Mouse (Mus musculus) urinary bladder, postnatal 25 days (tissue): ENCODE measurements around the gene Atg2a.

Experiments used
- DNase-seq: peaks from one replicate; pipeline ENCODE4 v3.0.0; 2022; ENCODE audit warnings: low spot score

Atg2a gene

DNA sequence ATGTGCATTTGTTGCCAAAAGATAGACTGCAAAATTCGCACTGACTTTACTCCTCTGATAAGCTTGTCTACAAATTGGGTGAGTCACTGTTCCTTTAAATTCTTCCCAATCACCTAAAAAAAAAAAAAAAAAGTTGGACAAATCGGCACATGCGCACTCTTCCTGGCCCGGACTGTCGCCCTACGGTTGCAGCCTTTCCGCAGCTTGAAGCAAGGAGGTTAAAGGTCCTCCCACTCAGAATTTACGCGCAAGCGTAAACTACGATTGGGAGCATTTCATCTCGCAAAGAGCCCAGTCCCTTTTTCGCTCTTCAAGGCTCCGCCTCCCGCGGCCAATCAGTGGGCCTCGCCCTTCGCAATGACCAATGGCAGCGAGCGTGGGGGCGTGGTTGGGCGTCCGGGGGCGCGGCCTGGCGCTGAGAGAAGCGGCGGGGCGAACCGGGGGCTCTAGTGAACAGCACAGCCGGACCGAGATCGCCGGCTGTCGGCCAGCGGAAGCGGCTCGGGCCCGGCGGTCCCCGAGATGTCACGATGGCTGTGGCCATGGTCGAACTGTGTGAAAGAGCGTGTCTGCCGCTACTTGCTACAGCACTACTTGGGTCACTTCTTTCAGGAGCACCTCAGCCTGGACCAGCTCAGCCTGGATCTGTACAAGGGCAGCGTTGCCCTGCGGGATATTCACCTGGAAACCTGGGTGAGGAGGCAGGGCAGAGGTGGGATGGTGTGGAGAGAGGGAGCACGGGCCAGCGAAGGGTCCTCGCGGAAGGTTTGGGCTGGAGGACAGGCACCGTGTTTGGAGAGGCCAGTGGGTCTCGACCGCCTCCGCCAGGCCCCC is at the start of gene Atg2a:
Atg2a (plus strand) TSS at position 395 of the 834 bp plus-strand sequence.
- peak; percentile 97 for DNase-seq

- no peak for DNase-seq
These were observed 37.2 kb upstream of the Atg2a start for GRCm38 (mm10) chr19:6204265-6204664.

GRCm38 (mm10) chr19:6206716-6207115 is 34.8 kb upstream of the Atg2a start:
- DNase-seq = no peak

DNA sequence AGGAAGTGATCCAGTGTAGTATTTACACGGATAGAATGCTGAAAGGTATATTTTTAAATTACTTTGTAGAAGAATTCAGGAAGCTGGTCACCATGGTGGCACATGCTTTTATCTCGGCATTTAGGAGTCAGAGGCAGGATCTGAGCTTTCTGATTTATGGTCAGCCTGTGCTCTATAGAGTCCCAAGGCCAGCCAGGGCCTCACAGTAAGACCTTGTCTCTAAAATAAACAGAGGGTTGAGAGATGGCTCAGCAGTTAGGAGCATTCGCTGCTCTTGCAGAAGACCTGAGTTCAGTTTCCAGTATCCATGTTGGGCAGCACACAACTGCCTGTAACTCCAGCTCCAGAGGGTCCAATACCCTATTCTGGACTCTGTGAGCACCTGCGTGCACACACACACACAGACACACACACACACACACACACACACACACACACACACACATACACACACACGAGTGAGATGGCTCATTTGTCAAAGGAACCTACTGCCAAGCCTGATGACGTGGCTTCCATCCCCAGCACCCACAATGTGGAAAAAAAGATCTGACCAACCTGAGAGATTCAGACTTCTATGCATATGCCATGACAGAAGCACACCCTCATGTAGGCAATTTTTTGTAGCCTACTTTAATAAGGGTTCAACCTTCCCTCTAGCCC is 25.3 kb upstream of the Atg2a start:
- DNase-seq = no peak

- DNase-seq = no peak
These were observed 22.9 kb upstream of the Atg2a start for GRCm38 (mm10) chr19:6218606-6219005.

- DNase-seq = no peak
These were observed 15.3 kb upstream of the Atg2a start, which contains the start of gene Gpha2 for GRCm38 (mm10) chr19:6226135-6226534. Gene Gpha2 (plus strand): TSS chr19:6226380.

DNA sequence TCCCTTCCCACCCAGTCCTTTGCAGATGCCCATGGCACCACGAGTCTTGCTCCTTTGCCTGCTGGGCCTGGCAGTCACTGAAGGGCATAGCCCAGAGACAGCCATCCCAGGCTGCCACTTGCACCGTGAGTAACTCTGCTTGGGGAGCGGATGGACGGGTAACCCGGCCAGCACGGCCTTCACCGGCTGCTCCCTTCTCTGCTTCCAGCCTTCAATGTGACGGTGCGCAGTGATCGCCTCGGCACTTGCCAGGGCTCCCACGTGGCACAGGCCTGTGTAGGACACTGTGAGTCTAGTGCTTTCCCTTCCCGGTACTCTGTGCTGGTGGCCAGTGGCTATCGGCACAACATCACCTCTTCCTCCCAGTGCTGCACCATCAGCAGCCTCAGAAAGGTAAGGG is 14.7 kb upstream of the Atg2a start:
- no peak for DNase-seq

DNA sequence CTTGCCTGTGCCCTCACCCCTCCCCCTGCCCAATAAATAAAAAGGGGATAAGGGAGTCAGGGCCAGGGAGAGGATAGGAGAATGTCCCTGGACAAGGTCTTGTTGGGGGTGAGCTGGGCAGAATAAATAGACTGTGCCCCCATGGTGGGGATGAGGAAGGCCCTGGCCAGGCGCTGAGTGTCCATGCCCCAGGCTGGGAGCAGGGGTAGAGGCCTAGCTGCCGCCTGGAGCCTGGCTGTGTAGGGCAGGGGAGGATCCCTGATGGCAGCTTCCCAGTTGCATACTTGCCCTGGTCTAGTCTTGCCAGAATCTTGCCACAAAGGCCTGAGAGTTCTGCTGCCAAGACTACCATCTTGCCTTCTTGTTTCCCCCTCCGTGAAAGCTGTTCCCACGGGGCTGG is 13.6 kb upstream of the Atg2a start:
- no peak for DNase-seq

DNA sequence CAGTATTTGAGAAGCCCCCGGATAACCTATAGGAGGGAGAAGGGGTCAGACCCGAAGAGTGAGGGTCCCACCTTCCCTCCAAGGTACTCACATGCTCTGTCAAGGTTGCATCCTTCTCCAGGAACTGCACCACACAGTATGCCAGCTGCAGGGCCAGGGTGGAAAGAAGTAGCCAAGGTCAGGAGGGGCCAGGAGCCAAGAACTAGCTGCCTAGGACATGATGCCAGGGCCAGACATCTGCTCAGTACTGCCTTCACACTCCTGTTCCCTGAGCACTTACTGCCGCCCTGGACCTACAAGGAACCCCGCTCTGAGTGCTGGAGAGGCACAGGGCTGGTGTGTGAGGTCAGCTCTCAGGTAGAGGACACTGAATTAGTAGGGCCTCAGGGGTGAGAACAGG is 11.1 kb upstream of the Atg2a start:
- DNase-seq = no peak

- DNase-seq = no peak
These were observed 10.4 kb upstream of the Atg2a start for GRCm38 (mm10) chr19:6231036-6231435.

DNA sequence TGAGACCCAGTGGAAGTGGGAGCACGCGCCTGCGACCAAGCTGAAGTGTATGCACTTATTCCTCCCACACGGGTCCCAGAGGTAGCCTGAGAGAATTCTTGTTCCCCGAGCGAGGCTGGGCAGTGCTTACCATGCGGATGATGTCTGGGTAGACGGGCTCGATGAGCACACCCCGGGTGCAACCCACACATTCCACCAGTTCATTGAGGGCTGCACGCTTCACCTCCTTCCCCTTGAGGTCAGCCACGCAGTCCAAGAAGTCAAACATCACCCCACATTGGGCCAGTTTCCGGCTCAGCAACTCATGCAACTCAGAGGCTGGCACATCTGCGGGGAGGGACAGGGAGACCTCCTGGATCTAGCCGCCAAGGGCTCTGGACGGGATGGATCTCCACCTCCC is 7.8 kb upstream of the Atg2a start:
- DNase-seq = no peak

DNA sequence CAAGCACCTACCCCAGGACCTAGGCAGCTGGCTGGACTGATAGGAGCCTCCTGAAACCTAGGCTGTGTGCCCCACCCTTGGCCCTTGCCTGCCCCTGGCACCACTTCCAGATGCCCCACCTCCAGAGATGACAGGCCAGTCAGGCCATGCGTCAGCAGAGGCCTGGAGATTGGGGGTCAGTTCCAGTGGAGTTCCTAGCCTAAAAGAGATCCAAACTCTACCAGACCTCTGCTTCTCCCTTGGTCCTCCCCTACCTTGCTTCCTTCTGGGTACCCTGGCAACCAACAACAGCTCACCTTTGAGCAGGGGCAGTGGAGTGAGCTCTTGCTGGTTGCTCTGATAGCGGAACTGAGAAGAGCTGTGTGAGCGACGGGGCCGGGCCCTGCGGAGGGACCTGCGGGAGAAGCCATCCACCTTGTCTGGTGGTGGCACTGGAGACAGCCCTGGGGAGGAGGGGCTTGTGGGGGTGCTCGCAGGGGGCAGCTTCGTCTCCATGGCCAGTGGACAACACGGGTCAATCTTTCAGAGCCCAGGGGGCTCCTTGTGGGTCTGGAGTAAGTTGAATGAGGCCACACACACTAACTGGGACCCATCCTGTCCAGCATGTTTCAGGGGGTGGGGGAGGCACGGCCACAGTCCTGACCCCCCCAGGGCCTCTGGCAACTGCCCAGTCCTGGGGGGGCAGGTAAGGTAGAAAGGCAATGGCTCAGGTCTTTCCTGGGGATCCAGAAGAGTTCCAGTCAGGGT is 7.0 kb upstream of the Atg2a start:
- DNase-seq = no peak

DNA sequence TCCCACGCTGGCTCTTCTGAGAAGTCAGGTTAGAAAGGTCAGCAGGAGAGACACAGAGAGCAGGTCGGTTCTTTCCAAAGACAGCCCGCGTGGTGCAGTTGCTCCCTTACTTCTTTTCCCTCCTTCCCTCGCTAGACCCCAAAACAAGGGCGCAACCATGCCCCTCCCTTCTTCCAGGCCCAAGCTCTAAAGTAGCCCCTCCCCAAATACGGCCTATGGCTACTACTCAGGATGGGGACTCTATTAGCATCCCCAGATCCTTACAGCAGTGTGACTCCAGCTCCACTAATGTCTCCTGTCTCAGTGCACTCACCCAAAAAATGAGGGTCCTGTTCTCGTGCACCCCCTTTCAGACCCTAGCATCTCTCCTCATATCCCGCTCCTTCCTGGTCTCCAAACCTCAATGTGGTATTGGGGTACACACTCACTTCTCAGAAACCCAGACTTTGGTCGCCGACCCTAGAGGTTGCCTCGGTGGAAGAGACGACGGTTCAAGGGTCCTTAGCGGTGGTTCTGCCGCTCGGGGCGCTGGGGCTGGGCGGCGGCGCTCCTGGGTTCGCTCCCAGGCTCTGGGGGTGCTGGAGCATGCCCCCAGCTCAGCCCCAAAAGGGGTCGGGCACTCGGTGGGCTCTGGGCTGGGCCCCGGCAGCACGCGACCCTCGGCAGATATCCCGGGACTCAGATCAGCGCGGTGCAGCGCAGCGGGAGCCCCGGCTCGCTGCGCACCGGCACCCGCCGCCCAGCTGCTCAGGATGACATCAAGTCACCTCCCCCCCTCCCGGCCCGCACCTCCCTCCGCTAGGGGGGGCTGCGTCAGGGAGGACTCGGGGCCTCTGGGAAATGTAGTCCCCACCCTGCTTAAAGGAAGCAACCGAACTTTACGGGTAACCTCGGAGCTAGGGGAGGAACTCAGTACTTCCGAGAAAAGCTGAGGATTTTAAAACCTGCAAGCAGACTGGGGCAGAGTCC is 6.1 kb upstream of the Atg2a start, which contains the start of gene Ppp2r5b:
Ppp2r5b (minus strand) TSS at position 789 of the 969 bp plus-strand sequence.
- DNase-seq = peak; percentile 92

- peak; percentile 83 for DNase-seq
These were observed 5.4 kb upstream of the Atg2a start for GRCm38 (mm10) chr19:6236053-6236441.

DNA sequence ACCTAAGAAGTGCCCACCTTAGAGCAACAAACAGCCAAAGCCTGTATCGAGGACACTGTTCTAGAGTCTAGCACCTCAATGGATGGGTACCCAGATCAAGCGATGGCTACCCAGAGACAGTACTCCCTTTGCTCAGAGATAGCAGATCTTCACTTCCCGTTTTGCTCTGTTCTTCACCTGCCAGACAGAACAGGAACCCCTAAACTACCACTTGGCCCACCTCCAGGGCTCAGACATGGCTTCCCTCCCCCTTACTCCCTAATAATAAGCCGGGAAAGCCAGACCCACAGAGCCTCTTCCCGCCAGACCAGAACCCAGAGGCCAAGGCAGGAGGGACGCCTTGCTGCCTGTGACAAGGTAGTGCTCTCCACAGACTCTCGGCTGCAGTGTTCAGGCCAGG is 4.6 kb upstream of the Atg2a start:
- DNase-seq = no peak

DNA sequence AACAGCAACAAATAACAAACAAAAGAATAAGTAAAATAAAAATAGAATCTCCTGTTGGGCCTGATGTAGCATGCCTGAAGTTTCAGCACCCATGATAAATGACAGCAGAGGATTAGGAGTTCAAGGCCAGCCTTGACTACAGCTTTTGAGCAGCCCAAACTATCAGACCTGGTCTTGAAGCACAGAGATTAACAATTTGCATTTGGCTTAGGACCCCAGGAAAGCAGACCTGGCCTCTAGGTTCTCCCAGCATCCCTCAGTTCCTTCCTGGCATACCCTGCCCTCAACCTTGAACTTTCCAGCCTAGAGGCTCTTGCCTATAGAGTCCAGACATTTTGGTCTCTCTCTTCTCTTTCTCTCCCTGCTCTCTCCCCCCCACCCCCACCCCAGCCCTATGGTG is 2.7 kb upstream of the Atg2a start:
- no peak for DNase-seq

DNA sequence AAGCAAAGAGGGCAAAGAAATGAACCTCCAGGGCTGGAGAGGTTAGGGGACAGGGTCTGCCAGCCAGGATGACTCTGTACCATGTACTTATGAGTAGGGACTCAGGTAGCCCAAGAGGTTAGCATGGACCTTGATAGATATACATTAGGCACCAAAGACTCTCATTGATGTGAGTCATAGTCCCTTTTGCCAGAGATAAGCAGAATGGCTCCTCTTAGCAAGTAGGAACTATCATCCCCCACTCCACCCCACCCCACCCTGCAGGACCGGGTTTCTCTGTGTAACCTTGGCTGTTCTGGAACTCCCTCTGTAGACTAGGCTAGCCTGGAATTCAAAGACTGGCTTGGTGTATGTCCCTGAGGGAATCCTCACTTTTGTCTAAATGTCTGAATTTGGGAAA is 1.3 kb upstream of the Atg2a start:
- DNase-seq = no peak

DNA sequence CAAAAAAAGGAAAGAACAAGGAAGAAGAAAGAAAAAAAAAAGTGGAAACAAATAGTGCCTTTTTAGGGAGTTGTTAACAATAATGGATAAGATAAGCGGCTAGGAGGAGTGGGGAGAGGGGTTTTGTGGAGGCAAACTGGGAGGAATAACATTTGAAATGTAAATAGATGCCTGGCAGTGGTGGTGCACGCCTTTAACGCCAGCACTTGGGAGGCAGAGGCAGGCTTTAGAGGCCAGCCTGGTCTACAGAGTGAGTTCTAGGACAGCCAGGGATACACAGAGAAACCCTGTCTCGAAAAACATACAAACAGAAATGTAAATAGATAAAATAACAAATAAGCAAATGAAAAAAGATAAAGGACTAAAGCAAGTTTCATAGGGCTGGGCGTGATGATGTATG is 743 bp upstream of the Atg2a start:
- DNase-seq = no peak

- DNase-seq = peak; percentile 35
These were observed 813 bp downstream of the Atg2a start for GRCm38 (mm10) chr19:6242281-6242680.

- DNase-seq = no peak
These were observed 1.8 kb downstream of the Atg2a start for GRCm38 (mm10) chr19:6243226-6243625.

GRCm38 (mm10) chr19:6245806-6246205 is 4.3 kb downstream of the Atg2a start:
- no peak for DNase-seq
